Mouse (Mus musculus) forebrain, embryonic 12.5 days (tissue): ENCODE results near the gene Tmem116. TPM values are rescaled to one million over a fixed set of nuclear protein-coding genes. Genes with fewer than 3 reads are reported as not detected.
A peak's percentile ranks its signal among the peaks of the same experiment; 100 is the strongest.

ENCODE experiments used
- ATAC-seq: fragments of 200-750 bp; cut with Nextera tagmentation; 2 replicates; pipeline ENCODE4 v1.8.0; 2017; ENCODE audit warnings: moderate TSS enrichment; ENCODE audit not compliant: low FRiP score
- H3K27ac ChIP-seq: fragments of 300-500 bp; sonication (generic); 2 replicates; pipeline ENCODE4 v1.5.1; 2016; ENCODE audit warnings: mild to moderate bottlenecking
- H3K27me3 ChIP-seq: fragments of 300-500 bp; sonication (generic); 2 replicates; pipeline ENCODE4 v1.6.1; 2016; ENCODE audit warnings: mild to moderate bottlenecking
- H3K36me3 ChIP-seq: fragments of 300-500 bp; sonication (generic); replicated peaks from 2 replicates; pipeline ENCODE4 v1.6.1; 2016; ENCODE audit warnings: mild to moderate bottlenecking
- H3K4me1 ChIP-seq: fragments of 300-500 bp; sonication (generic); 2 replicates; pipeline ENCODE4 v1.6.1; 2016
- H3K4me2 ChIP-seq: fragments of 300-500 bp; sonication (generic); 2 replicates; pipeline ENCODE4 v1.6.1; 2016; ENCODE audit warnings: mild to moderate bottlenecking, moderate library complexity
- H3K4me3 ChIP-seq: fragments of 300-500 bp; sonication (generic); replicated peaks from 2 replicates; pipeline ENCODE4 v1.5.1; 2016; ENCODE audit warnings: mild to moderate bottlenecking
- H3K9ac ChIP-seq: fragments of 300-500 bp; sonication (generic); 2 replicates; pipeline ENCODE4 v1.6.1; 2016; ENCODE audit warnings: mild to moderate bottlenecking
- H3K9me3 ChIP-seq: fragments of 300-500 bp; sonication (generic); 2 replicates; pipeline ENCODE4 v1.6.1; 2016
- WGBS: fragments of 180-500 bp; shearing (Covaris S2); methylation state at CpG from one replicate; pipeline ENCODE4 v1.1.7; 2016; 5-methylcytosine and 5-hydroxymethylcytosine counted together
- polyA plus RNA-seq: library from polyadenylated mRNA; unstranded; fragments of >200 nt; fragmentation: Nextera tagmentation; extraction: Ambion mirVana; gene quantifications from 2 replicates; pipeline ENCODE4 v1.2.1, GENCODE M21; 2016

Gene Tmem116
- polyA plus RNA-seq, 1 experiment from 2014 or later: 0.72 TPM

DNA sequence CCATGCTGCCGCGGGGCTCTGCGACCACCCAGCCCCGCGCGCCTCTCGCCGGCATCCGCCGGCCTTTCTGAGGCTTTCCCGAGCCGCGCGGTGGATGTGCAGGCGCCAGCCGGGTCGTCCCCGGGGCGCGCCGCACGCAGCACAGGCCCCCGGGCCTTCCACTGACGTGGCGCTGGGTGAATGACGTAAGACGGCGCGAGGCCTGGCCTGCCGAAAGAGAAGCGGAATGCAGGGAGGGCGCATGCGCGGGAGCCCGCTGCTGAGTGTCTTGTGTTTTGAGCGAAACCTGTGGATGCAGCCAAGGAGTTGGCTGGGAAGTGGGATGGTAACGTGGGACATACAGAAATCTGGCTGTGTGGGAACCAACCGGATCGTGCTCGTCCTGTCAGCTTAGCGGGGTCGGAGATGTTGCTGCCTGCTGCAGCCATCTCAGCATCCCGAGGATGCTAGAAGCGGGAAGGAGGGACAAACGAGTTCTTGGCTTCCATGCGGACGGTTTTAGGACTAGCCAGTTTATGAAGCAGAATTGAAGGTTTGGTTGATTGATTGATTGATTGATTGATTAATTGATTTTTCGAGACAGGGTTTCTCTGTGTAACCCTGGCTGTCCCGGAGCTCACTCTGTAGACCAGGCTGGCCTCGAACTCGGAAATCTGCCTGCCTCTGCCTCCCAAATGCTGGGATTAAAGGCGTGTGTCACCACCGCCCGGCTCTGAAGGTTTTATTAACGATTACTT, 94.3 kb downstream of the Tmem116 start, which contains the start of gene Mapkapk5:
Gene Mapkapk5, minus strand, starts transcription at position 113 of the 737 bp plus-strand sequence.
- Histone ChIP-seq H3K36me3 (no peaks in the 10 kb centered on the region), H3K27me3 (no peaks in the 10 kb centered on the region), H3K9me3 (no peaks in the 10 kb centered on the region), H3K4me1 (peaks cover 30% of the 10 kb centered on the region), H3K9ac (peak within 1 kb of the TSS; percentile 97), H3K4me2 (peak within 1 kb of the TSS; percentile 98), H3K27ac (peak within 1 kb of the TSS; percentile 96), H3K4me3 (peak within 1 kb of the TSS; percentile 100)
- WGBS: 2% methylated on average over 55 of the region's 55 CpGs
- ATAC-seq: peak; percentile 97

DNA sequence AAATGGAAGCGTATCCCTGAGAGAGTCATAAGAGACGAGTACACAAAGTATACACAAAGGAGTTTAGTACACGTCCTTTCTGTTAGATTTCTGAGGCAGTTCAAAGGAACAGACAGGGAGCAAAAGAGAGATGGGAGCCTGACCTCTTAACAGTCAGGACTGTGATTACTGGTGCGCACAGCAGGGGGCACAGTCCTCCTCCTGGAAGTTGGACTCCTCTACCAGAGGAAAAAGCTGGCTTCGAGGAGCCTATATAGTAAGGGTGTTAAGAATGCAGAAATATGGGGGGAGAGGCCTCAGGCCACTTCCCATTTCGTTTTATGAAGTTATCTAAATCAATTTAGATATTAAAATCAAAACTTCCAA, 94.8 kb downstream of the Tmem116 start:
- Histone ChIP-seq H3K4me1 (peaks cover 30% of the 10 kb centered on the region), H3K27ac (no peak overlapping the region), H3K9me3 (no peaks in the 10 kb centered on the region), H3K27me3 (no peaks in the 10 kb centered on the region; the same call in 1 of the 2 replicates), H3K4me3 (peak overlapping the region; percentile 100), H3K4me2 (peak overlapping the region; percentile 98), H3K36me3 (no peaks in the 10 kb centered on the region), H3K9ac (peak overlapping the region; percentile 97)
- whole genome bisulfite sequencing: 36% methylated on average over 6 of the region's 6 CpGs
- 0 out of 2 replicates have a peak, but pooled peaks have one; percentile 5 for ATAC-seq

DNA sequence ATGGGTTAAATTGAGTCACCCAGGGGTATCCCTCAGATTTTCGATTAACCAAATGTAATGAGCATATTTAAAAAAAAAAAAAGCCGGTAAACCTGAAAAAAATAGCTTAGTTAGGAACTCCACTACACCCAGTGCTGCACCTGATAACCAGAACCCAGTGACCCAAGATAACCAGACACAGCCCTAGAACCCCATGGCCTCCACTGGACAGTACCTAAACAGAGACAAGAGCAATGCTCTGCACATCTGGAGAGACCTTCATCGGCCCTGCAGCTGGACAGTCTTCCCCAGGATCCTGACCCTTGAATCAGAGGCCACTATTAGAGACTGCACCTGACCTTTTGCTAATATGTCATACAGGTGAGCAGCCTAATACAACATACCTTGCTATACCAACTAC, 95.4 kb downstream of the Tmem116 start:
- no peak overlapping the region for H3K4me3 ChIP-seq
- 89% methylated on average over 3 of the region's 3 CpGs for WGBS
- H3K27me3 ChIP-seq: no peaks in the 10 kb centered on the region; the same call in 1 of the 2 replicates

DNA sequence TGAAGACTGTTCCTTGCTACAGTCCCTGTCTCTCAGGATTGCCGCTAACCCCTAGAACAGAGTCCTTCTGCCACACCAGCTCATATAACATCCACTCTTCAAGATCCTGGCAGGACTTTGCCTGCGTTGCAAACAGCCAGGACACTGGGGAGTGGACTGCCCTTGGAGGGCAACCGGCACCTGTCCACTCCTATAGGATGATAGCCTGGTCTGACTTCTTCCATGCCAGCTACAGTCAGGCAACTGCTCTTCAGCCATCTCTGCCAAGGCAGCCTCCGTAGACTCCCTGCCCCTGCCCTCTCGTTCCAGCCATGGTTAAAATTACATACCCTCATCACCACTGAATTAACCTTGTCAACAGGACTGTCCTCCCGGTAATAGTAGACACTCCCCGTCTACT, 97.5 kb downstream of the Tmem116 start:
- H3K4me1 ChIP-seq: peaks cover 12% of the 10 kb centered on the region
- H3K4me3 ChIP-seq: no peak overlapping the region
- H3K4me2 ChIP-seq: no peak overlapping the region
- H3K27ac ChIP-seq: no peak overlapping the region
- WGBS: 91% methylated on average over 7 of the region's 7 CpGs
- H3K9ac ChIP-seq: no peak overlapping the region
- no peaks in the 10 kb centered on the region for H3K9me3 ChIP-seq
- no peaks in the 10 kb centered on the region for H3K36me3 ChIP-seq
- H3K27me3 ChIP-seq: no peaks in the 10 kb centered on the region; the same call in 1 of the 2 replicates
- no peak for ATAC-seq

More for the DNA sequence above, 95.4 kb downstream of the Tmem116 start:
- ATAC-seq: no peak
- no peaks in the 10 kb centered on the region for H3K9me3 ChIP-seq
- H3K4me1 ChIP-seq: peaks cover 30% of the 10 kb centered on the region
- H3K36me3 ChIP-seq: no peaks in the 10 kb centered on the region
- H3K27ac ChIP-seq: no peak overlapping the region
- H3K4me2 ChIP-seq: no peak overlapping the region
- H3K9ac ChIP-seq: no peak overlapping the region

DNA sequence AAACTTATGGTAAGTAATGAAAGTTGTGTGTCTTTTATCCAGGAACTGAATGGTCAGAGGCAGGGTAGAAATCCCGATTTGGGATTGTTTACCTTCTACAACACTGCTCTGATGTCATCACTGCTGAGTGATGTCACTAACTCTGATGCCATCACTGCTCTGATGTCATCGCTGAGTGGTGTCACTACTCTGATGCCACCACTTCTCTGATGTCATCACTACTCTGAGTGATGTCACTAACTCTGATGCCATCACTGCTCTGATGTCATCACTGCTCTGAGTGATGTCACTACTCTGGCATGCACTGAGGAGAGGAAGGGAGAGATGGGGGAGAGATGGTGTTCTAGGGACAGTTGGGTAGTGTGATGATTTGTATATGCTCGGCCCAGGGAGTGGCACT, 110.7 kb downstream of the Tmem116 start:
- Histone ChIP-seq H3K27me3 (0 out of 2 replicates have a peak, but pooled peaks cover 5% of the 10 kb centered on the region), H3K4me1 (peaks cover 6% of the 10 kb centered on the region; the same call in 1 of the 2 replicates), H3K36me3 (no peaks in the 10 kb centered on the region), H3K9ac (no peak overlapping the region), H3K27ac (no peak overlapping the region), H3K4me3 (no peak overlapping the region), H3K4me2 (no peak overlapping the region), H3K9me3 (no peaks in the 10 kb centered on the region)
- 86% methylated on average over 3 of the region's 3 CpGs for WGBS
- no peak for ATAC-seq

DNA sequence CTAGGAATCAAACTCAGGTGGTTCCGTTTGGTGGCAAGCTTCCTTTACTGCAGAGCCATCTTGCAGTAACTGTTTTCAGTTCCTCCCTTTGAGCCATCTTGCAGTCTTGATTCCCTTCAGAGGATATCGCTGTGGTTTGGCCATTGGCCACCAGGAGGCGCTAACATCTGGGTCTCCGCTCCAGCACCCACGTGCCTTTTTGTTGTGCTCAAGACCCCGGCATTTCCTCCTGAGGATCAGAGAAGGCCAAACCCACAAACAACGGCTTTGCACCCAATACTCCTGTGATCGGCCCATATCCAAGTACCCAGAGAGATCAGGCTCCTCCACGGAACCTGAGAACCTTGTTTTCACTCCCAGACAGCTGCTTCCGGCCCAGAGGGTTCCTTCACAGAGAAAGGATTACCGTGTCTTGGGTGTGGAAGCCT, 112.8 kb downstream of the Tmem116 start:
- H3K9ac ChIP-seq: peak overlapping the region; percentile 25; the same call in 1 of the 2 replicates
- H3K27ac ChIP-seq: no peak overlapping the region
- H3K4me2 ChIP-seq: peak overlapping the region; percentile 36
- H3K9me3 ChIP-seq: no peaks in the 10 kb centered on the region
- ATAC-seq: 0 out of 2 replicates have a peak, but pooled peaks have one; percentile 63
- no peaks in the 10 kb centered on the region; the same call in none of the 2 replicates for H3K36me3 ChIP-seq
- 0 out of 2 replicates have a peak overlapping the region, but pooled peaks have one; percentile 7 for H3K4me3 ChIP-seq
- no peaks in the 10 kb centered on the region for H3K27me3 ChIP-seq
- 11% methylated on average over 11 of the region's 11 CpGs for WGBS
- peaks cover 6% of the 10 kb centered on the region; the same call in 1 of the 2 replicates for H3K4me1 ChIP-seq

DNA sequence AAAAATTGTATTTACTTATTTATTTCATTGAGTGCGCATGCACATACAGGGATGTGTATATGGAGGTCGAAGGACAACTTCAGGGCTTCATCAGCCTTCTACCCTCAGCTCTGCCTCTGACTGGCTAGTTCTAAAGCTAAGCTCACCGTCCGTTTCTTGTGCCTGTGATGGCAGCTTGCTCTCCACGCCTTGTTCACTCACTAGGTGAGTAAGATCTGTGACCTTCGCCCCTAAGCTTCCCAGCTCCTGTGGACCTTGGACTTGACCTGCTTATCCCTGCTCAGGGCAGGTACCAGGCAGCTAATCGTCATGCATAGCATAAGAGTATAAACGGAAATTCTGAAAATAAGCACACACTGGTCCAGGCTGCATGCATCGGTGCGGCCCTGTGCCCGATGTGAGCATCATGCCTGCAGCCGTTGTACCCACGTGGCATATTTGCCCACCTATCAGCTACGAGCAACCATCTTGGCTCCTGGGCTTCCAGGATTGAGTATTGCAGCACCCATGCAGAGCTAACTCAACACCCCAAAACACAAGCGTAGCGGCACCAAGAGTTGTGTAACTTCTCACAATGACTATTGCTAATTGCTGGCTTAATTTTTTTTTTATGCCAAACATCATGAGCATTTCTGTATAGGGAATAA, 114.5 kb downstream of the Tmem116 start:
- H3K9me3 ChIP-seq: no peaks in the 10 kb centered on the region
- no peak overlapping the region for H3K27ac ChIP-seq
- H3K4me3 ChIP-seq: no peak overlapping the region
- H3K36me3 ChIP-seq: peaks cover 5% of the 10 kb centered on the region
- H3K4me1 ChIP-seq: peaks cover 6% of the 10 kb centered on the region; the same call in 1 of the 2 replicates
- no peaks in the 10 kb centered on the region for H3K27me3 ChIP-seq
- WGBS: 94% methylated on average over 16 of the region's 16 CpGs
- H3K4me2 ChIP-seq: no peak overlapping the region
- H3K9ac ChIP-seq: no peak overlapping the region
- no peak for ATAC-seq

DNA sequence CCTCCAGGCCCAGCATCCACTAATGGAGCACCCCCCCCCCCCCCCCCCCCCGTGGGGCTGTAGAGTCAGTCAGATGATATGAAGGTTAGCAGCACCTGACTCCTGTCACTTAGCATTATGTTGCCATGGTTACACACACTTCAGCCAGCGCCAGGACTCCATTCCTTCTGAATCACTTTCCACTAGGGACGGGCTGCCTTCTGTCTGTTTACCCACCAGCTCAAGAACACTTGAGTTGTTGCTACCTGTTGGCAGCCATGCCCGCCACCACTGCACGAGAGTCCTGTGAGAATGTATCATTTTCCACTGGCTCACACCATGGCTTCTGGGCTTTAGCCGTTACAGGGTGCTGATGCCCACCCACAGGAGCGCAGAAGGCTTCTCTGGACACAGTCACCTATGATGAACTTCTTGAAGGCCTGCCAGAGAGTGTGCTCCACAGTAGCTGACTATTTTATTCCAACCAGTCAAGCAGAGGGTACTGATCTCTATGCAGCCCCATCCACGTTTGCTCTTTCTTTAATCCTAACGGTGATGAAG, 118.3 kb downstream of the Tmem116 start:
- 78% methylated on average over 8 of the region's 9 CpGs for WGBS
- Histone ChIP-seq H3K4me1 (no peaks in the 10 kb centered on the region), H3K9me3 (no peaks in the 10 kb centered on the region), H3K4me2 (no peak overlapping the region), H3K9ac (no peak overlapping the region), H3K27ac (no peak overlapping the region), H3K27me3 (no peaks in the 10 kb centered on the region), H3K36me3 (peaks cover 14% of the 10 kb centered on the region), H3K4me3 (no peak overlapping the region)
- no peak for ATAC-seq

DNA sequence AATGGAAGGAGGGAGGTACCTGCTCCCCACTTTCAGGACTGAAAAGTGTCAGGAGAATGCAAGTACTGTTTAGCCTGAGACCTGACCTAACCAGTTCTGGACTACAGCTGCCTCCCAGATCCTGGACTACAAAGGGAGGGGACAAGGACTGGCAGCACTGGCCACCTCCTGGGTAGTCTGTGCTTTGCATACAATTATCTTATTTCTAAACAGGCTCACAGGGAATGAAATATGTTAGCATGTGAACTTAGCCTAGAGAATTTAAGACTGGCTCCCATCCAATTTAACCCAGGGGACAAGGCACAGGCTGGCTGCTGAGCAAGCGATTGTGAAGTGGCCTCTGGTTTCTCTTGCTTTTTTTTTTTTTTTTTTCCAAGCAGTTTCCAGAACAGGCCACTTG, 119.1 kb downstream of the Tmem116 start:
- H3K27me3 ChIP-seq: no peaks in the 10 kb centered on the region
- ATAC-seq: no peak
- 88% methylated on average over 1 of the region's 1 CpGs for WGBS
- H3K9ac ChIP-seq: no peak overlapping the region
- H3K36me3 ChIP-seq: peaks cover 14% of the 10 kb centered on the region
- H3K27ac ChIP-seq: no peak overlapping the region
- H3K4me1 ChIP-seq: no peaks in the 10 kb centered on the region
- no peaks in the 10 kb centered on the region for H3K9me3 ChIP-seq
- H3K4me2 ChIP-seq: no peak overlapping the region
- H3K4me3 ChIP-seq: no peak overlapping the region

Other genes starting within 250 kb of the Tmem116 start
- 479 and 481 TPM in 2 replicates for gene Rpl6, start 247.4 kb upstream of the Tmem116 start, polyA plus RNA-seq
- gene Hectd4, start 231.7 kb upstream of the Tmem116 start, polyA plus RNA-seq: 13.2 and 13.3 TPM in 2 replicates
- 103 and 109 TPM in 2 replicates for gene Trafd1, start 66.3 kb upstream of the Tmem116 start, polyA plus RNA-seq
- gene Naa25, start 54.0 kb upstream of the Tmem116 start, polyA plus RNA-seq: 49.3 and 51.4 TPM in 2 replicates
- 103 and 115 TPM in 2 replicates for gene Erp29, start 613 bp downstream of the Tmem116 start, polyA plus RNA-seq
- gene Adam1b, start 51.5 kb downstream of the Tmem116 start, polyA plus RNA-seq: 0.10 TPM in 1 of 2 replicates, not detected in the other
- gene Adam1a, start 93.6 kb downstream of the Tmem116 start, polyA plus RNA-seq: 3.3 and 3.7 TPM in 2 replicates
- gene Gm42878, start 93.6 kb downstream of the Tmem116 start, polyA plus RNA-seq: not detected in 2 replicates
- gene Mapkapk5, start 94.0 kb downstream of the Tmem116 start, polyA plus RNA-seq: 56.7 and 60.6 TPM in 2 replicates
- 108 and 110 TPM in 2 replicates for gene Aldh2, start 141.9 kb downstream of the Tmem116 start, polyA plus RNA-seq
- gene Acad12, start 167.0 kb downstream of the Tmem116 start, polyA plus RNA-seq: 1.3 and 2.0 TPM in 2 replicates
- 1.3 and 2.5 TPM in 2 replicates for gene Acad10, start 208.6 kb downstream of the Tmem116 start, polyA plus RNA-seq
- 45.2 and 47.3 TPM in 2 replicates for gene Brap, start 208.7 kb downstream of the Tmem116 start, polyA plus RNA-seq